21 mouse cellular contexts compared by ENCODE assay signal in genomic region chr10:44728963-44729362, GRCm38 (mm10).
"Had no signal": no experiment of that assay in that cellular context is flagged by ENCODE, and none has a peak within 500 bp of the region (broad histone marks: within the 10 kb centered on the region; RNA-seq: fewer than 3 reads in every experiment).

No protein-coding gene starts in this region.

- H3K9ac ChIP-seq: limb, embryonic 12.5 days; limb, embryonic 15.5 days; liver, embryonic 13.5 days; midbrain, embryonic 12.5 days; midbrain, embryonic 15.5 days; neural tube, embryonic 12.5 days; neural tube, embryonic 15.5 days had no signal

- H3K36me3 ChIP-seq: limb, embryonic 12.5 days; limb, embryonic 15.5 days; liver, embryonic 13.5 days; midbrain, embryonic 12.5 days; midbrain, embryonic 15.5 days; neural tube, embryonic 12.5 days; neural tube, embryonic 15.5 days had no signal

- DNase-seq: kidney, adult 2 months; kidney, postnatal 36 days; layer of hippocampus, postnatal 36 days; left cerebral cortex, postnatal 4 days; liver, embryonic 13.5 days; lung, adult 2 months; right cerebral cortex, adult 18-20 months; right cerebral cortex, postnatal 25 days; spleen, adult 18-20 months; thymus, adult 2 months; thymus, postnatal 14 days; thymus, postnatal 4 days had no signal

- H3K4me1 ChIP-seq: limb, embryonic 12.5 days; limb, embryonic 15.5 days; midbrain, embryonic 12.5 days; midbrain, embryonic 15.5 days; neural tube, embryonic 12.5 days; neural tube, embryonic 15.5 days had no signal

- H3K27ac ChIP-seq: kidney, postnatal 0 days; left cerebral cortex, adult 2 months; limb, embryonic 12.5 days; limb, embryonic 15.5 days; liver, embryonic 13.5 days; midbrain, embryonic 12.5 days; midbrain, embryonic 15.5 days; neural tube, embryonic 12.5 days; neural tube, embryonic 15.5 days; stomach, postnatal 0 days had no signal

- H3K9me3 ChIP-seq: limb, embryonic 12.5 days; limb, embryonic 15.5 days; liver, embryonic 13.5 days; midbrain, embryonic 12.5 days; midbrain, embryonic 15.5 days; neural tube, embryonic 12.5 days; neural tube, embryonic 15.5 days had no signal

- H3K4me3 ChIP-seq: left cerebral cortex, adult 2 months; limb, embryonic 12.5 days; limb, embryonic 15.5 days; liver, embryonic 13.5 days; midbrain, embryonic 12.5 days; midbrain, embryonic 15.5 days; neural tube, embryonic 12.5 days; neural tube, embryonic 15.5 days had no signal

- H3K27me3 ChIP-seq: limb, embryonic 12.5 days; limb, embryonic 15.5 days; liver, embryonic 13.5 days; midbrain, embryonic 12.5 days; midbrain, embryonic 15.5 days; neural tube, embryonic 12.5 days; neural tube, embryonic 15.5 days had no signal
